Mouse (Mus musculus) cortical plate, adult 2 months (tissue): Measurements from ENCODE around the gene Ablim1.

Experiments used
- CTCF ChIP-seq: fragments of 200-500 bp; IDR thresholded peaks from 2 replicates; pipeline ENCODE4 v1.5.1; 2011; ENCODE audit warnings: mild to moderate bottlenecking, control low read depth, low read length; ENCODE audit not compliant: insufficient read depth; ENCODE audit errors: extremely low read depth
- POLR2A ChIP-seq: fragments of 200-500 bp; IDR thresholded peaks from 2 replicates; pipeline ENCODE4 v1.6.1; 2011; ENCODE audit warnings: mild to moderate bottlenecking, low read length, control low read depth; ENCODE audit not compliant: insufficient read depth; ENCODE audit errors: extremely low read depth

- peak; percentile 52; the same call in 1 of the 2 replicates for TF ChIP-seq CTCF
- TF ChIP-seq POLR2A: no peak
Measured at GRCm38 (mm10) chr19:57328792-57329191, 14.1 kb upstream of the Ablim1 start.
